Mouse (Mus musculus): ENCODE measurements around the gene Tns4. TPM values are rescaled to one million over a fixed set of nuclear protein-coding genes. Genes with fewer than 3 reads are reported as not detected.
A peak's percentile ranks its signal among the peaks of the same experiment; 100 is the strongest.

The Tns4 gene
- polyA plus RNA-seq, 1 experiment from 2014 or later: 0.08 TPM

GRCm38 (mm10) chr11:99127785-99128682 is 38.9 kb upstream of the Tns4 start:
- ATAC-seq (replicated peaks; ENCODE audit: insufficient number of reproducible peaks, insufficient read depth, low FRiP score, low read depth): no peak
- H3K4me1 ChIP-seq (replicated peaks): peaks cover 51% of the 10 kb centered on the region

GRCm38 (mm10) chr11:99126482-99127253 is 37.6 kb upstream of the Tns4 start:
- H3K36me3 ChIP-seq: no peaks in the 10 kb centered on the region
- peak overlapping the region; percentile 82 for H3K27ac ChIP-seq
- no peak overlapping the region for H3K4me3 ChIP-seq
- H3K9me3 ChIP-seq (replicated peaks): no peaks in the 10 kb centered on the region
- H3K9ac ChIP-seq: no peak overlapping the region
- H3K4me2 ChIP-seq: 0 out of 2 replicates have a peak overlapping the region, but pooled peaks have one; percentile 7
- no peaks in the 10 kb centered on the region for H3K27me3 ChIP-seq
- H3K4me1 ChIP-seq (replicated peaks): peaks cover 41% of the 10 kb centered on the region
- WGBS: 7% methylated on average over 5 of the region's 5 CpGs
- peak; percentile 79 for ATAC-seq (replicated peaks; ENCODE audit: insufficient number of reproducible peaks, insufficient read depth, low FRiP score, low read depth)

More at GRCm38 (mm10) chr11:99127785-99128682, 38.9 kb upstream of the Tns4 start:
- Histone ChIP-seq H3K36me3 (no peaks in the 10 kb centered on the region), H3K4me3 (no peak overlapping the region), H3K27ac (peak overlapping the region; percentile 82; the same call in 1 of the 2 replicates), H3K9me3 (replicated peaks) (no peaks in the 10 kb centered on the region), H3K27me3 (no peaks in the 10 kb centered on the region), H3K9ac (no peak overlapping the region), H3K4me2 (no peak overlapping the region)
- WGBS: 72% methylated on average over 18 of the region's 18 CpGs

- peak overlapping the region; percentile 14; the same call in 1 of the 2 replicates for H3K27ac ChIP-seq
- no peak for ATAC-seq (replicated peaks; ENCODE audit: insufficient number of reproducible peaks, insufficient read depth, low FRiP score, low read depth)
These were observed 35.5 kb upstream of the Tns4 start for GRCm38 (mm10) chr11:99124635-99125029.

GRCm38 (mm10) chr11:99123977-99124634 is 35.0 kb upstream of the Tns4 start:
- Histone ChIP-seq H3K9me3 (replicated peaks) (no peaks in the 10 kb centered on the region), H3K9ac (no peak overlapping the region), H3K27me3 (no peaks in the 10 kb centered on the region), H3K27ac (no peak overlapping the region), H3K4me1 (replicated peaks) (peaks cover 44% of the 10 kb centered on the region), H3K36me3 (no peaks in the 10 kb centered on the region), H3K4me2 (no peak overlapping the region), H3K4me3 (no peak overlapping the region)
- ATAC-seq (replicated peaks; ENCODE audit: insufficient number of reproducible peaks, insufficient read depth, low FRiP score, low read depth): no peak
- 42% methylated on average over 15 of the region's 15 CpGs for WGBS

More at GRCm38 (mm10) chr11:99124635-99125029, 35.5 kb upstream of the Tns4 start:
- no peak overlapping the region for H3K9ac ChIP-seq
- H3K4me2 ChIP-seq: no peak overlapping the region
- no peaks in the 10 kb centered on the region for H3K27me3 ChIP-seq
- 53% methylated on average over 10 of the region's 10 CpGs for WGBS
- H3K9me3 ChIP-seq (replicated peaks): no peaks in the 10 kb centered on the region
- peaks cover 44% of the 10 kb centered on the region for H3K4me1 ChIP-seq (replicated peaks)
- H3K36me3 ChIP-seq: no peaks in the 10 kb centered on the region
- H3K4me3 ChIP-seq: no peak overlapping the region

- Histone ChIP-seq H3K9me3 (replicated peaks) (no peaks in the 10 kb centered on the region), H3K9ac (no peak overlapping the region), H3K4me1 (replicated peaks) (peaks cover 37% of the 10 kb centered on the region), H3K4me2 (no peak overlapping the region), H3K36me3 (no peaks in the 10 kb centered on the region), H3K27ac (no peak overlapping the region), H3K4me3 (no peak overlapping the region), H3K27me3 (no peaks in the 10 kb centered on the region)
- ATAC-seq (replicated peaks; ENCODE audit: insufficient number of reproducible peaks, insufficient read depth, low FRiP score, low read depth): no peak
- WGBS: 82% methylated on average over 3 of the region's 3 CpGs
These were observed 33.6 kb upstream of the Tns4 start for GRCm38 (mm10) chr11:99122703-99123102.

GRCm38 (mm10) chr11:99121218-99121631 is 32.1 kb upstream of the Tns4 start:
- WGBS: 67% methylated on average over 14 of the region's 14 CpGs
- H3K9me3 ChIP-seq (replicated peaks): no peaks in the 10 kb centered on the region
- no peaks in the 10 kb centered on the region for H3K36me3 ChIP-seq
- peak overlapping the region; percentile 80; the same call in 1 of the 2 replicates for H3K27ac ChIP-seq
- no peaks in the 10 kb centered on the region for H3K27me3 ChIP-seq
- H3K4me1 ChIP-seq (replicated peaks): peaks cover 22% of the 10 kb centered on the region
- H3K4me3 ChIP-seq: no peak overlapping the region
- ATAC-seq (replicated peaks; ENCODE audit: insufficient number of reproducible peaks, insufficient read depth, low FRiP score, low read depth): no peak
- no peak overlapping the region for H3K4me2 ChIP-seq
- H3K9ac ChIP-seq: no peak overlapping the region

GRCm38 (mm10) chr11:99120524-99121217 is 31.6 kb upstream of the Tns4 start:
- no peak overlapping the region for H3K4me3 ChIP-seq
- 50% methylated on average over 20 of the region's 20 CpGs for WGBS
- peaks cover 18% of the 10 kb centered on the region; the same call in 1 of the 2 replicates for H3K4me1 ChIP-seq (replicated peaks)
- no peaks in the 10 kb centered on the region for H3K36me3 ChIP-seq
- no peaks in the 10 kb centered on the region for H3K27me3 ChIP-seq
- no peak overlapping the region for H3K9ac ChIP-seq
- ATAC-seq (replicated peaks; ENCODE audit: insufficient number of reproducible peaks, insufficient read depth, low FRiP score, low read depth): no peak
- H3K4me2 ChIP-seq: no peak overlapping the region
- H3K9me3 ChIP-seq (replicated peaks): no peaks in the 10 kb centered on the region
- peak overlapping the region; percentile 80 for H3K27ac ChIP-seq

- no peak overlapping the region for H3K9ac ChIP-seq
- H3K27me3 ChIP-seq: no peaks in the 10 kb centered on the region
- H3K9me3 ChIP-seq (replicated peaks): no peaks in the 10 kb centered on the region
- no peak overlapping the region for H3K4me3 ChIP-seq
- H3K27ac ChIP-seq: no peak overlapping the region
- H3K36me3 ChIP-seq: no peaks in the 10 kb centered on the region
- 84% methylated on average over 7 of the region's 7 CpGs for WGBS
- H3K4me1 ChIP-seq (replicated peaks): peaks cover 9% of the 10 kb centered on the region; the same call in 1 of the 2 replicates
- H3K4me2 ChIP-seq: no peak overlapping the region
- ATAC-seq (replicated peaks; ENCODE audit: insufficient number of reproducible peaks, insufficient read depth, low FRiP score, low read depth): no peak
These were observed 29.9 kb upstream of the Tns4 start for GRCm38 (mm10) chr11:99118963-99119362.

- ATAC-seq (replicated peaks; ENCODE audit: insufficient number of reproducible peaks, insufficient read depth, low FRiP score, low read depth): no peak
- no peak overlapping the region for H3K9ac ChIP-seq
- no peak overlapping the region for H3K4me3 ChIP-seq
- no peak overlapping the region for H3K4me2 ChIP-seq
- 94% methylated on average over 1 of the region's 1 CpGs for WGBS
- no peaks in the 10 kb centered on the region for H3K9me3 ChIP-seq (replicated peaks)
- no peaks in the 10 kb centered on the region for H3K36me3 ChIP-seq
- H3K27me3 ChIP-seq: no peaks in the 10 kb centered on the region
- peaks cover 9% of the 10 kb centered on the region; the same call in 1 of the 2 replicates for H3K4me1 ChIP-seq (replicated peaks)
- no peak overlapping the region for H3K27ac ChIP-seq
These were observed 29.3 kb upstream of the Tns4 start for GRCm38 (mm10) chr11:99118420-99118819.

- Histone ChIP-seq H3K4me3 (no peak overlapping the region), H3K9ac (no peak overlapping the region), H3K36me3 (no peaks in the 10 kb centered on the region), H3K4me2 (no peak overlapping the region), H3K9me3 (replicated peaks) (no peaks in the 10 kb centered on the region), H3K27me3 (no peaks in the 10 kb centered on the region), H3K4me1 (replicated peaks) (peaks cover 9% of the 10 kb centered on the region), H3K27ac (no peak overlapping the region)
- 88% methylated on average over 7 of the region's 7 CpGs for WGBS
- no peak for ATAC-seq (replicated peaks; ENCODE audit: insufficient number of reproducible peaks, insufficient read depth, low FRiP score, low read depth)
These were observed 28.8 kb upstream of the Tns4 start for GRCm38 (mm10) chr11:99117907-99118306.
